Mouse (Mus musculus) CH12.LX (cell line): ENCODE results near the gene Slc6a9. TPM values are rescaled to one million over a fixed set of nuclear protein-coding genes. Genes with fewer than 3 reads are reported as not detected.

Experiments used
- DNase-seq: peaks from one replicate; pipeline ENCODE4 v3.0.0-alpha.2; 2013; ENCODE audit errors: extremely low read depth
- H3K27ac ChIP-seq: 2 replicates; pipeline ENCODE4 v1.5.1; 2012; ENCODE audit warnings: low read depth, mild to moderate bottlenecking, control low read depth, moderate library complexity; ENCODE audit not compliant: insufficient read depth
- H3K27me3 ChIP-seq: replicated peaks from 2 replicates; pipeline ENCODE3; 2012; ENCODE audit warnings: inconsistent platforms
- H3K36me3 ChIP-seq, 2 experiments: replicated peaks in 1 of 2; 2 replicates each; pipeline versions ENCODE3 to v1.6.1; 2012; ENCODE audit warnings: inconsistent platforms in 1 of 2, low read length in 1 of 2, mild to moderate bottlenecking in 1 of 2, mixed read lengths in 1 of 2, moderate library complexity in 1 of 2; ENCODE audit not compliant: control insufficient read depth in 1 of 2, insufficient read depth in 1 of 2
- H3K4me1 ChIP-seq, 2 experiments: 2 replicates each; pipeline ENCODE4 v1.6.1; 2012; ENCODE audit warnings: inconsistent platforms in 1 of 2, moderate library complexity in 1 of 2; ENCODE audit not compliant: insufficient read depth in 2 of 2, control insufficient read depth in 1 of 2
- H3K4me2 ChIP-seq: 2 replicates; pipeline ENCODE4 v1.6.1; 2012; ENCODE audit warnings: low read depth, mild to moderate bottlenecking, control low read depth; ENCODE audit not compliant: poor library complexity, insufficient read depth, severe bottlenecking
- H3K4me3 ChIP-seq, 3 experiments: fragments of 150-350 bp in 1 of 3; sonication (generic) in 1 of 3; replicated peaks in 1 of 3; 2 replicates each; pipeline versions ENCODE3 to v1.5.1; 2011 to 2012; ENCODE audit warnings: low read depth in 2 of 3, low read length in 2 of 3, mild to moderate bottlenecking in 2 of 3, moderate library complexity in 2 of 3, control low read depth in 1 of 3, improper control_type of control experiment in 1 of 3, inconsistent platforms in 1 of 3, mixed read lengths in 1 of 3; ENCODE audit not compliant: poor library complexity in 1 of 3
- H3K79me2 ChIP-seq: replicated peaks from 2 replicates; pipeline ENCODE4 v1.6.1; 2012; ENCODE audit warnings: mild to moderate bottlenecking, moderate library complexity; ENCODE audit not compliant: control insufficient read depth, poor library complexity, insufficient read depth, severe bottlenecking; ENCODE audit errors: extremely low read depth
- H3K9ac ChIP-seq: 2 replicates; pipeline ENCODE4 v1.6.1; 2012; ENCODE audit warnings: low read depth, mild to moderate bottlenecking, control low read depth, moderate library complexity; ENCODE audit not compliant: insufficient read depth
- H3K9me3 ChIP-seq: replicated peaks from 2 replicates; pipeline ENCODE3; 2012; ENCODE audit warnings: low read length, inconsistent platforms, mixed read lengths
- CTCF ChIP-seq, 2 experiments: IDR thresholded peaks in 1 of 2; conservative IDR thresholded peaks in 1 of 2; 2 replicates each; pipeline ENCODE4 v1.5.1; 2011 to 2012; ENCODE audit warnings: low read depth in 2 of 2, low read length in 2 of 2, improper control_type of control experiment in 1 of 2, inconsistent platforms in 1 of 2, mild to moderate bottlenecking in 1 of 2, moderate library complexity in 1 of 2
- EP300 ChIP-seq: IDR thresholded peaks from 2 replicates; pipeline ENCODE4 v1.6.1; 2011; ENCODE audit warnings: low read length, improper control_type of control experiment
- ETS1 ChIP-seq: conservative IDR thresholded peaks from 2 replicates; pipeline ENCODE4 v1.6.1; 2012; ENCODE audit warnings: low read depth, mild to moderate bottlenecking, inconsistent platforms, low read length, improper control_type of control experiment, moderate library complexity
- JUN ChIP-seq: IDR thresholded peaks from 2 replicates; pipeline ENCODE4 v1.6.1; 2011; ENCODE audit warnings: low read depth, mild to moderate bottlenecking, low read length, improper control_type of control experiment, moderate library complexity; ENCODE audit not compliant: insufficient read depth
- KAT2A ChIP-seq: IDR thresholded peaks from 2 replicates; pipeline ENCODE4 v1.6.1; 2012; ENCODE audit warnings: low read length, improper control_type of control experiment, inconsistent platforms; ENCODE audit not compliant: insufficient replicate concordance
- MAFK ChIP-seq: IDR thresholded peaks from 2 replicates; pipeline ENCODE4 v1.6.1; 2011; ENCODE audit warnings: low read length, improper control_type of control experiment; ENCODE audit not compliant: insufficient replicate concordance
- MAX ChIP-seq: IDR thresholded peaks from 2 replicates; pipeline ENCODE4 v1.6.1; 2011; ENCODE audit warnings: low read length, improper control_type of control experiment
- MAZ ChIP-seq: IDR thresholded peaks from 2 replicates; pipeline ENCODE4 v1.6.1; 2012; ENCODE audit warnings: low read depth, mild to moderate bottlenecking, inconsistent platforms, low read length, improper control_type of control experiment, moderate library complexity
- MEF2A ChIP-seq: IDR thresholded peaks from 2 replicates; pipeline ENCODE4 v1.6.1; 2014; ENCODE audit warnings: low read depth, mild to moderate bottlenecking, inconsistent platforms, low read length, improper control_type of control experiment, borderline replicate concordance
- MXI1 ChIP-seq: IDR thresholded peaks from 2 replicates; pipeline ENCODE4 v1.6.1; 2011; ENCODE audit warnings: mild to moderate bottlenecking, low read depth, low read length, improper control_type of control experiment
- MYC ChIP-seq: IDR thresholded peaks from 2 replicates; pipeline ENCODE4 v1.6.1; 2011; ENCODE audit warnings: low read depth, mild to moderate bottlenecking, improper control_type of control experiment, low read length
- NELFE ChIP-seq: IDR thresholded peaks from 2 replicates; pipeline ENCODE4 v1.6.1; 2011; ENCODE audit warnings: low read depth, low read length, improper control_type of control experiment
- NRF1 ChIP-seq: IDR thresholded peaks from 2 replicates; pipeline ENCODE4 v1.6.1; 2014; ENCODE audit warnings: low read depth, mild to moderate bottlenecking, inconsistent platforms, low read length, improper control_type of control experiment, moderate library complexity
- SIN3A ChIP-seq: IDR thresholded peaks from 2 replicates; pipeline ENCODE4 v1.6.1; 2012; ENCODE audit warnings: low read length, improper control_type of control experiment, inconsistent platforms
- SMC3 ChIP-seq: IDR thresholded peaks from 2 replicates; pipeline ENCODE4 v1.6.1; 2011; ENCODE audit warnings: low read depth, low read length, improper control_type of control experiment
- TBP ChIP-seq: conservative IDR thresholded peaks from 2 replicates; pipeline ENCODE4 v1.6.1; 2011; ENCODE audit warnings: low read depth, low read length, improper control_type of control experiment
- TCF12 ChIP-seq: IDR thresholded peaks from 2 replicates; pipeline ENCODE4 v1.6.1; 2014; ENCODE audit warnings: low read depth, mild to moderate bottlenecking, inconsistent platforms, low read length, improper control_type of control experiment
- UBTF ChIP-seq: IDR thresholded peaks from 2 replicates; pipeline ENCODE4 v1.6.1; 2012; ENCODE audit warnings: low read depth, mild to moderate bottlenecking, inconsistent platforms, low read length, improper control_type of control experiment, moderate library complexity
- ZKSCAN1 ChIP-seq: IDR thresholded peaks from 2 replicates; pipeline ENCODE4 v1.6.1; 2012; ENCODE audit warnings: low read depth, inconsistent platforms, low read length, improper control_type of control experiment, borderline replicate concordance
- ZMIZ1 ChIP-seq: IDR thresholded peaks from 2 replicates; pipeline ENCODE4 v1.6.1; 2012; ENCODE audit warnings: low read depth, mild to moderate bottlenecking, inconsistent platforms, low read length, improper control_type of control experiment
- ZNF384 ChIP-seq: IDR thresholded peaks from 2 replicates; pipeline ENCODE4 v1.6.1; 2012; ENCODE audit warnings: low read depth, low read length, improper control_type of control experiment, inconsistent platforms
- dilution Hi-C: fragments of 300-500 bp; cut with MboI; formaldehyde crosslinking; loops from 2 replicates; pipeline ENCODE4 v1.14.3; 2020; ENCODE audit warnings: low sequenced_read_pairs; ENCODE audit not compliant: extremely low pct_unique_long_range_greater_than_20kb, extremely low pct_ligation_motif_present
- in situ Hi-C: fragments of 300-500 bp; cut with MboI; formaldehyde crosslinking; loops from 3 replicates; pipeline ENCODE4 v1.14.3; 2019; ENCODE audit warnings: low sequenced_read_pairs, low pct_ligation_motif_present, low pct_unique_long_range_greater_than_20kb, mixed read lengths
- polyA plus RNA-seq: library from polyadenylated mRNA; unstranded; fragments of >175 nt; gene quantifications from 2 replicates; pipeline ENCODE4 v1.2.1, GENCODE M21; 2012; ENCODE audit warnings: low read depth; ENCODE audit not compliant: insufficient read length
- total RNA-seq, 2 experiments: library from RNA; depleted of rRNA; stranded (reverse); fragments of 300-350 nt in 1 of 2; fragments of >200 nt in 1 of 2; gene quantifications; 2 replicates each; pipeline ENCODE4 v1.2.3; 2012 to 2014

Gene Slc6a9
- total and polyA plus RNA-seq, 3 experiments, result 4.0 to 15.6 (median 9.1) TPM

- H3K4me3 ChIP-seq, result no peak overlapping the region
- H3K27ac ChIP-seq, result no peak overlapping the region
- peaks cover 17 to 73% of the 10 kb centered on the region in 2 experiments for H3K36me3 ChIP-seq
- dilution Hi-C loops, result no loop called here
- H3K4me1 ChIP-seq, result peaks cover 0 to 23% of the 10 kb centered on the region in 2 experiments; a peak in 3 of 4 replicates
- no peaks in the 10 kb centered on the region for H3K79me2 ChIP-seq
- in situ Hi-C loops, result loop anchor here (25.0 kb wide), 1 partner anchor 246 kb away; no protein-coding TSS in a partner anchor
- H3K27me3 ChIP-seq, result no peaks in the 10 kb centered on the region
- H3K4me2 ChIP-seq, result no peak overlapping the region
- H3K9me3 ChIP-seq, result no peaks in the 10 kb centered on the region
- TF ChIP-seq NELFE, result no peak
- TF ChIP-seq SIN3A, result no peak
- TF ChIP-seq MAZ, result no peak
- TF ChIP-seq MEF2A, result no peak
- TF ChIP-seq ZNF384, result no peak
- no peak overlapping the region for H3K9ac ChIP-seq
- DNase-seq, result no peak
Observed at GRCm38 (mm10) chr4:117841566-117841965, 7.3 kb downstream of the Slc6a9 start.

GRCm38 (mm10) chr4:117843101-117843500 lies 8.8 kb downstream of the Slc6a9 start:
- Histone ChIP-seq H3K4me3 (no peak overlapping the region), H3K36me3 (peaks cover 19 to 83% of the 10 kb centered on the region in 2 experiments), H3K4me2 (no peak overlapping the region), H3K9ac (no peak overlapping the region)
- in situ Hi-C loops, result loop anchor here (25.0 kb wide), 1 partner anchor 244 kb away; no protein-coding TSS in a partner anchor
- no peak for TF ChIP-seq MAX
- TF ChIP-seq ZMIZ1, result no peak
- no peak for TF ChIP-seq JUN
- TF ChIP-seq, all 38 proteins: peak for 0
- dilution Hi-C loops, result no loop called here
- Histone ChIP-seq H3K79me2 (no peaks in the 10 kb centered on the region), H3K4me1 (peaks cover 0 to 14% of the 10 kb centered on the region in 2 experiments; a peak in 2 of 4 replicates), H3K27me3 (no peaks in the 10 kb centered on the region), H3K9me3 (no peaks in the 10 kb centered on the region), H3K27ac (no peak overlapping the region)
- no peak for DNase-seq

- no peak overlapping the region for H3K27ac ChIP-seq
- TF ChIP-seq EP300, result no peak
- TF ChIP-seq MYC, result no peak
- no peak for TF ChIP-seq CTCF (conservative IDR thresholded peaks at IDR 0.05 in 1 of 2, IDR thresholded peaks at IDR 0.05 in 1 of 2; ENCODE audit: low read depth in 2 of 2, low read length in 2 of 2)
- no peak for TF ChIP-seq ETS1
- TF ChIP-seq ZMIZ1, result no peak
- TF ChIP-seq JUN, result no peak
- TF ChIP-seq NELFE, result no peak
- TF ChIP-seq TCF12, result no peak
- no peak for TF ChIP-seq NRF1
- TF ChIP-seq SMC3, result no peak
- no peak for TF ChIP-seq MEF2A
- TF ChIP-seq KAT2A, result no peak
- TF ChIP-seq ZKSCAN1, result no peak
- no peak for TF ChIP-seq MAX
- TF ChIP-seq TBP, result no peak
- no peak for TF ChIP-seq MXI1
- TF ChIP-seq UBTF, result no peak
- TF ChIP-seq MAFK, result no peak
- H3K9me3 ChIP-seq, result no peaks in the 10 kb centered on the region
- H3K79me2 ChIP-seq, result no peaks in the 10 kb centered on the region
- no peak overlapping the region for H3K4me3 ChIP-seq
- DNase-seq, result no peak
- no peak overlapping the region for H3K9ac ChIP-seq
- peaks cover 27 to 84% of the 10 kb centered on the region in 2 experiments for H3K36me3 ChIP-seq
- H3K4me2 ChIP-seq, result no peak overlapping the region
- H3K27me3 ChIP-seq, result no peaks in the 10 kb centered on the region
- in situ Hi-C loops, result loop anchor here (25.0 kb wide), 1 partner anchor 243 kb away; no protein-coding TSS in a partner anchor
- peaks cover 0 to 10% of the 10 kb centered on the region in 2 experiments; a peak in 2 of 4 replicates for H3K4me1 ChIP-seq
- dilution Hi-C loops, result no loop called here
Observed at GRCm38 (mm10) chr4:117844467-117844866, 10.2 kb downstream of the Slc6a9 start.
